Mouse (Mus musculus): ENCODE results near the gene Tm9sf2.

GRCm38 (mm10) chr14:122160916-122161315 is 54.1 kb downstream of the Tm9sf2 start:
- TF ChIP-seq TAL1 (conservative IDR thresholded peaks at IDR 0.05; ENCODE audit: low read depth, low read length) (no peak), GATA1 (IDR thresholded peaks at IDR 0.05; ENCODE audit: borderline replicate concordance, low read length) (no peak), CTCF (IDR thresholded peaks at IDR 0.05; ENCODE audit: low read depth, low read length) (no peak), POLR2AphosphoS5 (IDR thresholded peaks at IDR 0.05; ENCODE audit: insufficient replicate concordance, low read depth, low read length) (no peak), GATA2 (IDR thresholded peaks at IDR 0.05; ENCODE audit: borderline replicate concordance, low read depth, low read length) (no peak)
